Mouse (Mus musculus) embryonic fibroblast, embryonic 13.5 days (primary cell): Measurements from ENCODE around the gene Tmem198. TPM values are rescaled to one million over a fixed set of nuclear protein-coding genes. Genes with fewer than 3 reads are reported as not detected.

ENCODE experiments used
- H3K27ac ChIP-seq: 2 replicates; pipeline ENCODE4 v1.5.1; 2012; ENCODE audit warnings: low read length, control low read depth, inconsistent platforms; ENCODE audit not compliant: insufficient read depth
- H3K4me1 ChIP-seq: 2 replicates; pipeline ENCODE4 v1.6.1; 2011; ENCODE audit warnings: low read length; ENCODE audit not compliant: control insufficient read depth, insufficient read depth
- H3K4me3 ChIP-seq: 2 replicates; pipeline ENCODE4 v1.5.1; 2011; ENCODE audit warnings: mild to moderate bottlenecking, control low read depth, low read length; ENCODE audit not compliant: insufficient read depth
- CTCF ChIP-seq: IDR thresholded peaks from 2 replicates; pipeline ENCODE4 v1.5.1; 2011; ENCODE audit warnings: mild to moderate bottlenecking, control low read depth, low read length, moderate library complexity, borderline replicate concordance; ENCODE audit not compliant: insufficient read depth
- POLR2A ChIP-seq: IDR thresholded peaks from 2 replicates; pipeline ENCODE4 v1.6.1; 2011; ENCODE audit warnings: low read depth, mild to moderate bottlenecking, control low read depth, low read length, moderate library complexity
- polyA plus RNA-seq: library from polyadenylated mRNA; stranded (reverse); fragments of >200 nt; gene quantifications from 2 replicates; pipeline ENCODE4 v1.2.4, GENCODE M21; 2011; ENCODE audit warnings: low read depth; ENCODE audit not compliant: missing spikeins, insufficient read length

Gene Tmem198
- polyA plus RNA-seq, 1 experiment = 0.70 TPM

- TF ChIP-seq CTCF (peak; percentile 98), POLR2A (no peak)
- H3K27ac ChIP-seq = no peak overlapping the region
- 0 out of 2 replicates have a peak, but pooled peaks cover 2% of the 10 kb centered on the region for H3K4me1 ChIP-seq
- H3K4me3 ChIP-seq = no peak overlapping the region
Measured at GRCm38 (mm10) chr1:75445751-75446611, 33.4 kb upstream of the Tmem198 start.

GRCm38 (mm10) chr1:75446656-75447055, 32.7 kb upstream of the Tmem198 start:
- TF ChIP-seq CTCF (no peak), POLR2A (no peak)
- H3K4me1 ChIP-seq = 0 out of 2 replicates have a peak, but pooled peaks cover 2% of the 10 kb centered on the region
- H3K4me3 ChIP-seq = no peak overlapping the region
- H3K27ac ChIP-seq = no peak overlapping the region

DNA sequence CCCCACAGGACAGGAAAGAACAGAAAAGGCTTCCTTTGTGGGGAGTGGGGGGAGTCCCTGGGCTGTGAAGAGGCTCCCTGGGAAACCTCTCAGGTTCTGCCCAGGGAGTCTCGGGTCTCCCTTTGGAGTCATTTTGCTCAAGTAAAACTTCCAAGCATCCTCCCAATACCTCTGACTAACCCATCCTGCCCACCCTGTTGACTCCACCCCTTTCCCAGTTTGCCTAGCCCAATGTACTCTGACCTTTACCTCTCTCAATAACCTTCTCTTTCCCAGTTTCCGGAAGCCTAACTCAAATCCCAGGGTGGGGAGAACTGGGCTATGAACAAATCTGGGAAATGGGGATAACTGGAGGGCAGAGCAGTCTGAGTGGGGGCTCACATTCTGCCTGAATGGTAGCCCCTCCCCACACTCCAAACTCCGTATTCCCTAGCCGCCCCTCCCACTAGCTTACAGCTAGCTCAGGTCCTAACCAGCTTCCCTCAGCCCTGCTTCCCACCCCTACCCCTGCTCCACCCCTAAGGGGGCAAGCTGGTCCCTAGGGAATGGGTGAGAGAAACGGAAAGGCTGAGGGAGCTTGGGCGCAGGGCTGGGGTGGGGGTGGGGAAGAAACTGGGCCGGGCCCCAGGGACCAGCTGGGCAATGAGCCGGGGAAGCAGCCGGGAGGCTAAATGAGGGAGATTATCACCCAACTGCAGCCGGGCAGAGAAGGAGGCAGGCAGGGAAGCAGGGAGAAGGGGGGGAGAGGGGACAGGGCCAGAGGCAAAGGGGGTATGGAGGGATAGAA, 31.9 kb upstream of the Tmem198 start:
- H3K4me1 ChIP-seq = 0 out of 2 replicates have a peak, but pooled peaks cover 2% of the 10 kb centered on the region
- H3K4me3 ChIP-seq = no peak overlapping the region
- TF ChIP-seq POLR2A = no peak
- no peak for TF ChIP-seq CTCF
- no peak overlapping the region for H3K27ac ChIP-seq

- no peak for TF ChIP-seq CTCF
- TF ChIP-seq POLR2A = no peak
- Histone ChIP-seq H3K4me3 (no peak overlapping the region), H3K27ac (no peak overlapping the region), H3K4me1 (0 out of 2 replicates have a peak, but pooled peaks cover 2% of the 10 kb centered on the region)
Measured at GRCm38 (mm10) chr1:75448052-75448431, 31.3 kb upstream of the Tmem198 start.

DNA sequence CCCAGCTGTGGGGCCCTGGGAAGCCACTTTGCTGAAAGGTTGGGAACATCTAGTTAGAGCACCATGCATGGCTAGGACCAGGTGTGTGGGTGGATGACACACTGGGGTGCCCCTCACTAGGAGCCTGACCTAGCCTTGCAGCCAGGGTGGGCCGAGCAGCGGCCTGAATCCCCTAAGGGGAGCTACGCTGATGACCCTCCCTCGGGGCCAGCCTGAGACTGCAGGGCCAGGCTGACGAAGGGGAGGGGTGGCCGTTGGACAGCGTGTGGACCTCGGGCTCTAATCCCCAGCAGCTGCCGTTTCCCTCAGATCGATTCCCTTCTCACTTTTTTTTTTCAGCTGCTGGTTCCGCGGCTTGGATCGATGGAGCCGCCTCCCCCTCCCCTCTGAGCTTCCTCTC, 30.4 kb upstream of the Tmem198 start:
- Histone ChIP-seq H3K4me3 (no peak overlapping the region), H3K27ac (no peak overlapping the region), H3K4me1 (0 out of 2 replicates have a peak, but pooled peaks cover 2% of the 10 kb centered on the region)
- TF ChIP-seq CTCF (no peak), POLR2A (no peak)

DNA sequence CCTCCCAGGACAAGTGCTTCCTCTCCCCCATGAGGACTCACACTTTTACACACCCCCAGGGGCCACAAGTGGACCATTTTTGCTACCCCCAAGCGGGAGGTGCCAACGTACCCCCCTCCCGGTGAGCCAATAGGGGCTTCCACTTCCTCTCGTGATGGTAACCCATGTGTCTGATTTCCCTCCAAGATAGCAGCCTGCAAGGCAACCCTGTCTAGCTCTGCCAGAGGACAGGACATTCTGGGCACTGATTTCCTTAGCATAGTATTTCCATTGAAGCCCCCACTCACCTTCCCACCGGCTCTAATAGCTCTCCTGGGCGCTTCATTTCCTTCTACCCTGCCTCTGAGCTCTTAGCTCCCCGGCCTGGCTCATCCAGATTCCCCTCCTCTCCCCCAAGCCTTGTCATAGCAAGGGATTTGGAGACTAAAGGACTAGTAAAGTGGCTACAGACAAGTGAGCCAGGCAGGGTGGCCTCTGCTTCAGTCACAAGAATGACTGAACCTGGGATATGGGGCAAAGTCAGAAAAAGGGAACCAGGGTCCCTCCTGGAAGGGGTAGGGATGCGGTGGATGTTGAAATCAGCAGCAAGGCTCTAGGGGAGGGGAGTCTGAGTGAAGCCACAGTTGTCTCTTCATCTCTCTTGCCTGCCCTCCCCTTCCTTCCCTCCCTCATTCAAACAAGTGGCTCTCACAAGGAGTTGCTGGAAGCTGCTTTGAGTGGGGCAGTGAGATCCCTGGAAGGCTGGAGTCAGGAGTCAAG, 29.8 kb upstream of the Tmem198 start:
- H3K27ac ChIP-seq = no peak overlapping the region
- 0 out of 2 replicates have a peak, but pooled peaks cover 2% of the 10 kb centered on the region for H3K4me1 ChIP-seq
- TF ChIP-seq POLR2A (no peak), CTCF (no peak)
- H3K4me3 ChIP-seq = no peak overlapping the region

DNA sequence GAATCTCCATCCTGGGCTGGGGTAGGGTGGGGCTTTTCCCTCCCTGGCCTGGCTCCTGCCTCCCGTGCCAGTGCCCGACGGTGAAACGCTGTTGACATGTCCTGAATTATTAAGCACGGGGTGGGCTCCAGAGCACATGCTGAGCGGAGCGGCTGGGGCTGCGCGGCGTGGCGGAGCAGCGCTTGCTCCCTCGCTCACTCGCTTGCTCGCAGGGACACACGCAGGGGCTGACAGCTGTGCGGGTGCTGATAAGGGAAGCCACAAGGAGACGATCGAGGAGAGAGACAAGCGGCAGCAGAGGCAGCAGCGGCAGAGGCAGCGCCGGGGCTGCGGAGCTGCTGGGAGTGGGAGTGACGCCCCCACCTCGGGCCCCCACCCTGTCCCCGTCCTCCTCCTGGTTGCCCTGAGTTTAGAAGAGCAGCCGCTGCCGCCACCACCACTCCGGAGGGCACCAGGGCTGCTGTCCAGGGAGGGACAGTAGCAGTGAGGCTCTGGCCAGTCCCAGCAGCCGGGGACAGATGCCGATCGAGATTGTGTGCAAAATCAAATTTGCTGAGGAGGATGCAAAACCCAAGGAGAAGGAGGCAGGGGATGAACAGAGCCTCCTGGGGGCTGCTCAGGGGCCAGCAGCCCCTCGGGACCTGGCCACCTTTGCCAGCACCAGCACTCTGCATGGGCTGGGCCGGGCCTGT, 28.9 kb upstream of the Tmem198 start, which contains the start of gene Asic4:
Asic4 (plus strand) TSS at position 123 of the 692 bp plus-strand sequence.
- Histone ChIP-seq H3K4me3 (no peak within 1 kb of the TSS), H3K4me1 (0 out of 2 replicates have a peak, but pooled peaks cover 2% of the 10 kb centered on the region), H3K27ac (no peak within 1 kb of the TSS)
- no peak for TF ChIP-seq CTCF

- TF ChIP-seq POLR2A = no peak
- no peak for TF ChIP-seq CTCF
- Histone ChIP-seq H3K4me3 (no peak overlapping the region), H3K27ac (no peak overlapping the region), H3K4me1 (0 out of 2 replicates have a peak, but pooled peaks cover 2% of the 10 kb centered on the region)
Measured at GRCm38 (mm10) chr1:75451900-75452299, 27.4 kb upstream of the Tmem198 start.

DNA sequence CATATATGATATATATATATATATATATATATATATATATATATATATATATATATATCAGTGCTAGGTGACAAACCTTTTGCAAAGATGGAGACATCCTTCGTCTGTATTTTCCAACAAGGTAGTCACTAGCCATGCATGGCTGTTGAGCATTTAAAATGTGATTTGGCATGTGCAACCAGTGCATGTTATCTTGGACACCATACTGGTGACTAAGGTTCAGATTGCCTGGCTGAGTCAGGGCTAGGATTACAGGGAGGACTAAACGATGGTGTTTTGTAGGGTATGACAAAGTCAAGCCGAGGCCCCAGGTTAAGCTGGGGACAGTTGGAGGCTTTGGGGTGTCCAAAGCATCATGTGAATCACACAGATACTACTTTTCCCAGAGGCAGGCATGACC, 23.9 kb upstream of the Tmem198 start:
- no peak overlapping the region for H3K4me3 ChIP-seq
- H3K27ac ChIP-seq = no peak overlapping the region
- no peaks in the 10 kb centered on the region for H3K4me1 ChIP-seq
- TF ChIP-seq POLR2A (no peak), CTCF (no peak)
